Mouse (Mus musculus) MEL (cell line): ENCODE measurements around the gene Gadd45a. TPM values are rescaled to one million over a fixed set of nuclear protein-coding genes. Genes with fewer than 3 reads are reported as not detected.

Source experiments
- DNase-seq: peaks from one replicate; pipeline ENCODE4 v3.0.0; 2011; ENCODE audit warnings: low read depth, low spot score
- H3K27ac ChIP-seq: 2 replicates; pipeline ENCODE4 v1.5.1; 2012; ENCODE audit warnings: low read depth, mild to moderate bottlenecking, control low read depth, low read length, moderate library complexity; ENCODE audit not compliant: control insufficient read depth
- H3K27me3 ChIP-seq, 2 experiments: fragments of 150-350 bp in 1 of 2; sonication (generic) in 1 of 2; 2 replicates each; pipeline ENCODE4 v1.6.1; 2012; ENCODE audit warnings: low read length in 2 of 2, mild to moderate bottlenecking in 2 of 2, improper control_type of control experiment in 1 of 2, moderate library complexity in 1 of 2; ENCODE audit not compliant: insufficient read depth in 2 of 2, control insufficient read depth in 1 of 2
- H3K36me3 ChIP-seq, 2 experiments: 2 replicates each; pipeline ENCODE4 v1.6.1; 2012 to 2014; ENCODE audit warnings: low read length in 2 of 2, improper control_type of control experiment in 1 of 2, inconsistent platforms in 1 of 2, mild to moderate bottlenecking in 1 of 2; ENCODE audit not compliant: insufficient read depth in 2 of 2, control insufficient read depth in 1 of 2
- H3K4me1 ChIP-seq, 2 experiments: fragments of 150-350 bp in 1 of 2; sonication (generic) in 1 of 2; 2 replicates each; pipeline ENCODE4 v1.6.1; 2012; ENCODE audit warnings: low read length in 2 of 2, improper control_type of control experiment in 1 of 2, mild to moderate bottlenecking in 1 of 2; ENCODE audit not compliant: insufficient read depth in 2 of 2, control insufficient read depth in 1 of 2
- H3K4me3 ChIP-seq, 2 experiments: fragments of 150-350 bp in 1 of 2; sonication (generic) in 1 of 2; 2 replicates each; pipeline ENCODE4 v1.5.1; 2012; ENCODE audit warnings: low read depth in 2 of 2, low read length in 2 of 2, mild to moderate bottlenecking in 2 of 2, moderate library complexity in 2 of 2, control low read depth in 1 of 2, improper control_type of control experiment in 1 of 2; ENCODE audit not compliant: control insufficient read depth in 1 of 2, insufficient read depth in 1 of 2
- H3K79me2 ChIP-seq: 2 replicates; pipeline ENCODE4 v1.6.1; 2012; ENCODE audit warnings: mild to moderate bottlenecking, low read length, moderate library complexity; ENCODE audit not compliant: control insufficient read depth, poor library complexity, insufficient read depth
- H3K9ac ChIP-seq: 2 replicates; pipeline ENCODE4 v1.6.1; 2012; ENCODE audit warnings: low read depth, mild to moderate bottlenecking, control low read depth, low read length, moderate library complexity; ENCODE audit not compliant: control insufficient read depth, poor library complexity, severe bottlenecking
- H3K9me3 ChIP-seq: fragments of 150-350 bp; sonication (generic); replicated peaks from 2 replicates; pipeline ENCODE4 v1.6.1; 2012; ENCODE audit warnings: mild to moderate bottlenecking, low read length, improper control_type of control experiment, moderate library complexity; ENCODE audit not compliant: insufficient read depth
- BHLHE40 ChIP-seq: IDR thresholded peaks from 2 replicates; pipeline ENCODE4 v1.6.1; 2012; ENCODE audit warnings: low read depth, mild to moderate bottlenecking, inconsistent platforms, low read length, improper control_type of control experiment, borderline replicate concordance
- CHD1 ChIP-seq: IDR thresholded peaks from 2 replicates; pipeline ENCODE4 v1.6.1; 2012; ENCODE audit warnings: low read depth, mild to moderate bottlenecking, inconsistent platforms, low read length, improper control_type of control experiment
- CHD2 ChIP-seq: IDR thresholded peaks from 2 replicates; pipeline ENCODE4 v1.6.1; 2011; ENCODE audit warnings: low read length, improper control_type of control experiment
- ELF1 ChIP-seq: IDR thresholded peaks from 2 replicates; pipeline ENCODE4 v1.6.1; 2014; ENCODE audit warnings: low read depth, mild to moderate bottlenecking, inconsistent platforms, low read length, improper control_type of control experiment, moderate library complexity
- ETS1 ChIP-seq: IDR thresholded peaks from 2 replicates; pipeline ENCODE4 v1.6.1; 2012; ENCODE audit warnings: low read depth, mild to moderate bottlenecking, inconsistent platforms, low read length, improper control_type of control experiment, moderate library complexity
- GABPA ChIP-seq: IDR thresholded peaks from 2 replicates; pipeline ENCODE4 v1.6.1; 2012; ENCODE audit warnings: low read depth, mild to moderate bottlenecking, inconsistent platforms, low read length, improper control_type of control experiment, moderate library complexity
- MAX ChIP-seq: IDR thresholded peaks from 2 replicates; pipeline ENCODE4 v1.6.1; 2011; ENCODE audit warnings: low read length, improper control_type of control experiment
- MAZ ChIP-seq: IDR thresholded peaks from 2 replicates; pipeline ENCODE4 v1.6.1; 2012; ENCODE audit warnings: low read depth, mild to moderate bottlenecking, inconsistent platforms, low read length, improper control_type of control experiment
- POLR2A ChIP-seq, 2 experiments: IDR thresholded peaks; 2 replicates each; pipeline ENCODE4 v1.6.1; 2011 to 2012; ENCODE audit warnings: low read length in 2 of 2, mild to moderate bottlenecking in 2 of 2, control low read depth in 1 of 2, improper control_type of control experiment in 1 of 2, low read depth in 1 of 2, moderate library complexity in 1 of 2; ENCODE audit not compliant: control insufficient read depth in 1 of 2, insufficient read depth in 1 of 2, poor library complexity in 1 of 2
- POLR2AphosphoS5 ChIP-seq: IDR thresholded peaks from 2 replicates; pipeline ENCODE4 v1.6.1; 2012; ENCODE audit warnings: low read depth, borderline replicate concordance, mild to moderate bottlenecking, inconsistent platforms, low read length, moderate library complexity, mixed read lengths
- SMC3 ChIP-seq: IDR thresholded peaks from 2 replicates; pipeline ENCODE4 v1.6.1; 2011; ENCODE audit warnings: low read depth, low read length, improper control_type of control experiment
- TBP ChIP-seq: IDR thresholded peaks from 2 replicates; pipeline ENCODE4 v1.8.0; 2011; ENCODE audit warnings: low read depth, low read length, improper control_type of control experiment
- TCF12 ChIP-seq: IDR thresholded peaks from 2 replicates; pipeline ENCODE4 v1.6.1; 2014; ENCODE audit warnings: low read depth, mild to moderate bottlenecking, inconsistent platforms, low read length, improper control_type of control experiment, moderate library complexity
- UBTF ChIP-seq: IDR thresholded peaks from 2 replicates; pipeline ENCODE4 v1.6.1; 2012; ENCODE audit warnings: low read depth, mild to moderate bottlenecking, inconsistent platforms, low read length, improper control_type of control experiment, moderate library complexity, borderline replicate concordance; ENCODE audit not compliant: insufficient read depth
- USF2 ChIP-seq, 2 experiments: IDR thresholded peaks; 2 replicates each; pipeline ENCODE4 v1.6.1; 2011 to 2012; ENCODE audit warnings: improper control_type of control experiment in 2 of 2, low read length in 2 of 2, borderline replicate concordance in 1 of 2, inconsistent platforms in 1 of 2, low read depth in 1 of 2, mild to moderate bottlenecking in 1 of 2; ENCODE audit not compliant: insufficient read depth in 1 of 2
- ZKSCAN1 ChIP-seq: IDR thresholded peaks from 2 replicates; pipeline ENCODE4 v1.6.1; 2012; ENCODE audit warnings: low read depth, mild to moderate bottlenecking, inconsistent platforms, low read length, improper control_type of control experiment, moderate library complexity
- ZMIZ1 ChIP-seq: IDR thresholded peaks from 2 replicates; pipeline ENCODE4 v1.6.1; 2012; ENCODE audit warnings: low read depth, mild to moderate bottlenecking, inconsistent platforms, low read length, improper control_type of control experiment, moderate library complexity
- ZNF384 ChIP-seq: IDR thresholded peaks from 2 replicates; pipeline ENCODE4 v1.6.1; 2012; ENCODE audit warnings: low read depth, mild to moderate bottlenecking, inconsistent platforms, low read length, improper control_type of control experiment
- polyA plus RNA-seq, 2 experiments: library from polyadenylated mRNA; stranded (reverse) in 1 of 2; unstranded in 1 of 2; fragments of >175 nt in 1 of 2; fragments of >200 nt in 1 of 2; gene quantifications; 2 replicates each; pipeline versions ENCODE4 v1.2.1 to v1.2.4; 2012; ENCODE audit warnings: low replicate concordance in 2 of 2, low read depth in 1 of 2; ENCODE audit not compliant: insufficient read length in 2 of 2, insufficient read depth in 1 of 2, missing spikeins in 1 of 2
- total RNA-seq: library from RNA; depleted of rRNA; stranded (reverse); fragments of 300-350 nt; gene quantifications from 2 replicates; pipeline ENCODE4 v1.2.3, GENCODE M21; 2012

The Gadd45a gene
- total and polyA plus RNA-seq, 3 experiments = 18.1 to 37.4 TPM; not detected in 1

GRCm38 (mm10) chr6:67069800-67070315 is 32.6 kb upstream of the Gadd45a start:
- Histone ChIP-seq H3K9me3 (no peaks in the 10 kb centered on the region), H3K27me3 (no peaks in the 10 kb centered on the region), H3K4me1 (no peaks in the 10 kb centered on the region), H3K9ac (no peak overlapping the region), H3K27ac (no peak overlapping the region), H3K79me2 (no peaks in the 10 kb centered on the region), H3K4me3 (no peak overlapping the region), H3K36me3 (peaks cover 0 to 4% of the 10 kb centered on the region in 2 experiments; a peak in 2 of 4 replicates)
- no peak for DNase-seq
- TF ChIP-seq TBP (no peak), MAZ (no peak), CHD2 (no peak), POLR2AphosphoS5 (no peak), TCF12 (no peak)

DNA sequence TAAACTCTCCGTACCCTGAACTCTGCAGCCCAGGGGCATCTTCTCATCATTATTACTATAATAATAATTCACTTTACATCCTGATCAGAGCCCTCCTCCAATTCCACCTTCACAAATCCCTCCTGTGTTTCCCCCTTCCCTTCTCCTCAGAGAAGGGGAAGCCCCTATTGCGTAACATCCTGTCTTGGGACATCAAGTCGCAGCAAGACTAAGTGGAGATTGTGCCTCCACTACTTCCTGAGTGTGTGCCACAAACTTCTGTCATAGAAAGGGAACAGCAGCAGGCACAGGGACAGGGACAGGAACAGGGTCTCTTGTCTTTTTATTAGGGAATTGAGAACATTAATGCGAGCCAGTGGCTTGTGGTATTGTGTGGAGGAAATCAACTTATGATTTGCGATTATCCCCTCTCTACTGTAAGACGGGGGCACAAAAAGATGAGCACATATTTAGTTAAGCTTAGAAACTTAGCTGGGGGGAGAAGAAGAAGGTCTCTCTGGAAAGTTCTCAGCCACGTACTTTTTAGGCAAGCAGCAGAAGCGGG is 32.0 kb upstream of the Gadd45a start:
- Histone ChIP-seq H3K9ac (no peak overlapping the region), H3K4me3 (no peak overlapping the region), H3K27me3 (no peaks in the 10 kb centered on the region), H3K27ac (no peak overlapping the region), H3K79me2 (no peaks in the 10 kb centered on the region), H3K4me1 (no peaks in the 10 kb centered on the region), H3K36me3 (peaks cover 0 to 4% of the 10 kb centered on the region in 2 experiments; a peak in 2 of 4 replicates), H3K9me3 (no peaks in the 10 kb centered on the region)
- TF ChIP-seq SMC3 (no peak), ZKSCAN1 (no peak), GABPA (no peak), POLR2A (IDR thresholded peaks at IDR 0.05; ENCODE audit: control insufficient read depth in 1 of 2, insufficient read depth in 1 of 2, low read depth in 1 of 2, low read length in 2 of 2, poor library complexity in 1 of 2) (no peak), BHLHE40 (no peak), CHD1 (no peak), ELF1 (no peak), USF2 (IDR thresholded peaks at IDR 0.05; ENCODE audit: borderline replicate concordance in 1 of 2, insufficient read depth in 1 of 2, low read depth in 1 of 2, low read length in 2 of 2) (no peak)
- no peak for DNase-seq

DNA sequence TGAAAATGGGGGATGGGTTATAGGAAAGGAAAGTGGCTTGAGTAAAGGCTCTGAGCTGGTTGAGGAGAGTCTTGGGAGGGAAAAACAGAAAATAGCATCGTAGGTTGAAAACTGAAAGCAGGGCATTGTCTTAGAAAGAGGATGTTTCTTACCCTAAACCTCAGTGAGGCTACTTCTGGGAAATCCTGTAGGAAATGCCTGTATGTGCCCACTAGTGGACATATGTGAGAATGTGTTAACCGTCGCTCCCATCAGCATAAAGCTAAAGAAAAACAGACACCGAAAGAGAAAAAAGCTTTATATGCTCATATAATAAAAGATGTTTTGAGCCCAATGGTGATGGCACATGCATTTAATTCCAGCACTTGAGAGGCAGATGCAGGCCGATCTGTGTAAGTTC is 22.8 kb upstream of the Gadd45a start:
- Histone ChIP-seq H3K4me3 (no peak overlapping the region), H3K79me2 (no peaks in the 10 kb centered on the region)

More for the DNA sequence above, 22.8 kb upstream of the Gadd45a start:
- H3K4me1 ChIP-seq = peaks cover 11 to 16% of the 10 kb centered on the region in 2 experiments
- no peaks in the 10 kb centered on the region for H3K27me3 ChIP-seq
- no peak overlapping the region for H3K9ac ChIP-seq
- no peak for TF ChIP-seq ZKSCAN1
- TF ChIP-seq ELF1 = no peak
- no peak for TF ChIP-seq ZNF384
- no peak for TF ChIP-seq CHD1
- no peak for TF ChIP-seq ETS1
- TF ChIP-seq UBTF = no peak
- TF ChIP-seq ZMIZ1 = no peak
- TF ChIP-seq MAX = no peak
- no peak overlapping the region for H3K27ac ChIP-seq
- DNase-seq = no peak
- H3K36me3 ChIP-seq = peaks cover 0 to 25% of the 10 kb centered on the region in 2 experiments; a peak in 2 of 4 replicates
- no peaks in the 10 kb centered on the region for H3K9me3 ChIP-seq
